Mouse (Mus musculus): ENCODE results near the gene Dedd2. TPM values are rescaled to one million over a fixed set of nuclear protein-coding genes. Genes with fewer than 3 reads are reported as not detected.
A peak's percentile ranks its signal among the peaks of the same experiment; 100 is the strongest.

The Dedd2 gene
- polyA plus RNA-seq, 1 experiment, result 12.7 TPM

DNA sequence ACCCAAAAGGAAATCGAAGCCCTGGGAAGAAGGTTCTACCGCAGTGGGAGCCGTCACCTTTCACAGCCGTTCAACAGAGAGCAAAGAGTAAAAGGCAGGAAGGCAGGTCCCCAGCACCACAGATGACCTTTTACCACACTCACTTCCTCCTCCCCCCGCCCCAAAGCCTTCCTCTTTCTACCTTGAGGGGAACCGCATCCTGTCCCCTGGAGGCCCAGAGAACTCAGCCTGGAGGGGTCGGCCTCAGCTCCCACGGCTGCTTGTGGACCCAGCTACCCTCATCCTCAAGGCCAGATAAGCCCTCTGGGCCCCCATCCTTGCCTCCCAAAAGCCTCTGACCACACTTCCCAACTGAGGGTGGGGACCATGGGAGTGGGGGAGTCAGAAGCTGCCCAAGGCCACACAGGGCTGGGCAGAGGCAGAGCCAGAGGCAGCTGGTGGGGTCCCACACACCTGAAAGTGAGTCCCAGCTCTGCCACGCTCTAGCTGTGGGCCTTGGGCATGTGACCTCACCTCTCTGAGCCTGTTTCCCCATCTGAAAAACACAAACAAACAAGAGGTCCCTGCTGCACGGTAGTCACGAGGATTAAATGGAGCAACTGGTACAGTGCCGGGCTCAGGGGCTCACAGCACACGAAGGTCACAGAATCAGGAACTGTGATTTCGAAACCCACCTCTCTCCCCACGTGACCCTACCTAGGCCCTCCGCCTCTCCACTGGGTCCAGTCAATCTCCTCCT is 14.9 kb downstream of the Dedd2 start:
- Histone ChIP-seq H3K27ac (ENCODE audit: insufficient read depth, low read depth, low read length) (no peak overlapping the region), H3K4me1 (ENCODE audit: control insufficient read depth, insufficient read depth, low read length) (peaks cover 13% of the 10 kb centered on the region), H3K4me3 (ENCODE audit: insufficient read depth, low read length) (no peak overlapping the region)
- TF ChIP-seq POLR2A (IDR thresholded peaks at IDR 0.05; ENCODE audit: borderline replicate concordance, low read depth, low read length) (no peak), CTCF (IDR thresholded peaks at IDR 0.05; ENCODE audit: low read depth, low read length) (no peak)

DNA sequence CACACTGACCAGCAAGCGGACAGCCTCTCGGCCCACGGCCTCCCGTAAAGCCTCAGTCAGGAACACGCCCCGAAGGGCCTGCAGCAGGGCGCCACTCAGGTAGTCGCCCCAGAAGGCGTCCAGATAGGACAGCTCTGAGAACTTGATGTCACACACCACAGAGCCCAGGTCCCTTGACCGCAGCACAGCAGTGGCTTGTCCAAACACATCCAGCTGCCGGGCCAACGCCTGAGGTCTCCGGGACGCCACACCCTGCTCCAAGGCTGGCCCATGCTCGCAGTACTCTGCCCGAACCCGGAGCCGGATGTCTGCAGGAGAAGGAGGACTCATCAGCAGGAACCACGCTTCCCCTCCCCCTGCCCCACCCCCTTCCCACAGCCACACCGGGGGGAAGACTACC is 16.8 kb downstream of the Dedd2 start:
- no peak overlapping the region for H3K27ac ChIP-seq (ENCODE audit: insufficient read depth, low read depth, low read length)
- no peak overlapping the region for H3K4me3 ChIP-seq (ENCODE audit: insufficient read depth, low read length)
- H3K4me1 ChIP-seq (ENCODE audit: control insufficient read depth, insufficient read depth, low read length), result peaks cover 13% of the 10 kb centered on the region
- TF ChIP-seq CTCF (IDR thresholded peaks at IDR 0.05; ENCODE audit: low read depth, low read length) (no peak), POLR2A (IDR thresholded peaks at IDR 0.05; ENCODE audit: borderline replicate concordance, low read depth, low read length) (no peak)

DNA sequence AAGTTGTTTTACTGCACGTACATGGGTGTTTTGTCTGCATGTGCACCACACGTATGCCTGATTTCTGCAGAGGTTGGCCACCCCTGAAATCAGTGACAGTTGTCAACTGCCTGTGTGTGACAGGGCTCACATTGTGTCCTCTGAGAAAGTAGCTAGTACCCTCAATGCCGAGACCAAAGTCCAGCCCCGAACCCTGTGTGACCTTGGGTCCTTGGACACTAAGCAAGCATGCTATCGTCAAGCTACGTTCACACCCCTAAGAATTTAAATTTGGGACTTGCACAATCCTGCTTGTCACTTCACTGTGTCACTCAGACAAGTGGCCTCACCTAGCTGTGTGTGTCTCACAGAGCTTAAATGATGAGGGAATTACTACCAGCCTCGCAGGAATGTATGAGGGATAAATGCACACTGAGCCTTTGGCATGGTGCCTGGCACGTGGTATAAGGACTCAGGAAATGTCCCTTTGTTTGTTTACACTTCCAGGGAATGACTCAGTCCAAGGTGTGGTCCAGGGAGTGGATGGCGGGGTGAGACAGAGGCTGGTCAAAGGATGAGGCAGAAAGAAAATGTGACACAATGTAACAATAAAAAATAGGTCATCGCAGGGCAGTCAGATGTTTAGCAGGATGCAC is 22.9 kb downstream of the Dedd2 start:
- Histone ChIP-seq H3K4me3 (ENCODE audit: insufficient read depth, low read length) (no peak overlapping the region), H3K4me1 (ENCODE audit: control insufficient read depth, insufficient read depth, low read length) (no peaks in the 10 kb centered on the region), H3K27ac (ENCODE audit: insufficient read depth, low read depth, low read length) (no peak overlapping the region)
- TF ChIP-seq CTCF (IDR thresholded peaks at IDR 0.05; ENCODE audit: low read depth, low read length), result no peak
- TF ChIP-seq POLR2A (IDR thresholded peaks at IDR 0.05; ENCODE audit: borderline replicate concordance, low read depth, low read length), result no peak

DNA sequence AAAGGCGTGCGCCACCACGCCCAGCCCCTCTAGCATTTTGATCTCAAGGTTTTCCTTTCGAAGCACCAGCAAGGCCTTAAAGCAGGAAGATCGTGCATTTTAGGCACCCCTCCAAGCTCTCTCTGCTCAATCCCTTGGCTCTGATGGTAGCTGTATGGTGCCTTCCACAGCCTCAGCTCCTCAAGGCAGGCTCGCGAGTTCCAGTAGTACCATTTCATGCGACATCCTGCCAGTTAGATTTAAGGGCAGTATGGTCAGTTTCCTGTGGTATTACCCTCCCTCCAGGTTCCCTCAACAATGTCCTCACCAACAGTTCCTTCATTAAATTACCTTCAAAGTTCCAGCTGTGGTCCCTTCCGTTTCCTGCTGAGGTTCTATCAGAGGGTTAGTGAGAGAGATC is 24.3 kb downstream of the Dedd2 start:
- no peak for TF ChIP-seq POLR2A (IDR thresholded peaks at IDR 0.05; ENCODE audit: borderline replicate concordance, low read depth, low read length)
- TF ChIP-seq CTCF (IDR thresholded peaks at IDR 0.05; ENCODE audit: low read depth, low read length), result no peak
- Histone ChIP-seq H3K4me3 (ENCODE audit: insufficient read depth, low read length) (no peak overlapping the region), H3K4me1 (ENCODE audit: control insufficient read depth, insufficient read depth, low read length) (no peaks in the 10 kb centered on the region), H3K27ac (ENCODE audit: insufficient read depth, low read depth, low read length) (no peak overlapping the region)

DNA sequence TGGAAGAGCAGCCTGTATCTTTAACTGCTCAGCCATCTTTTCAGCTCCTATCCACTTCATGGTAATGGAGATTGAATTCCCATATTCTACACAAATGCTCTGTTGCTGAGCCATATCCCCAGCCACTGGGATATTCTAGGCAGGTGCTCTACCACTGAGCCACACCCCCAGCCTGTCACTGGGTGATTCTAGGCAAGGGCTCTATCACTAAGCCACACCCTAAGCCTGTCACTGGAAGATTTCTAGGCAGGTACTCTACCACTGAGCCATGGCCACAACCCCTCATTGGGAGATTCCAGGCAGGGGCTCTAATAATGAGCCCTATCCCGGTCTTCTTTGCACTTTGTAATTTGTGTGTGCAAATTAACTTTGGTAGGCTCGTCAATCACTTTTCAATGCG is 25.3 kb downstream of the Dedd2 start:
- no peak overlapping the region for H3K27ac ChIP-seq (ENCODE audit: insufficient read depth, low read depth, low read length)
- no peak for TF ChIP-seq CTCF (IDR thresholded peaks at IDR 0.05; ENCODE audit: low read depth, low read length)
- no peak for TF ChIP-seq POLR2A (IDR thresholded peaks at IDR 0.05; ENCODE audit: borderline replicate concordance, low read depth, low read length)
- H3K4me1 ChIP-seq (ENCODE audit: control insufficient read depth, insufficient read depth, low read length), result no peaks in the 10 kb centered on the region
- H3K4me3 ChIP-seq (ENCODE audit: insufficient read depth, low read length), result no peak overlapping the region

DNA sequence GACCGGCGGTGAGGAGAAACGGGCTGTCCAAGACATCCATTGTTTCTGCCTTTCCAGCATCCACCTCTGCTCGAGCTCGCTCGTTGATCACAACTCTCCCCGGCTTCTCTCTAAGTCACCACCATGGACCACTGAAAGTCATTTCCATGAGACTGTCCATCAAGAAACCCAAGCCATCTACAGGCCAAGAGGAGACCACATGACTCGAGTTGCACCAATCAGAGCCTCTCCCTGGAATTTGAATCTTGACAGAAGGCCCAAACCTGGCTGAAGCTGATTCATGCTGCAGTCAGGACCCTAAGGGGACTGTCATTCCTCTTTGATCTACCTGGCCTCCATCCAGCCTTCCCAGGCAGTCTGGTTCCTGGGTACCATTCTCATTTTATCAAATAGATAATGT is 28.3 kb downstream of the Dedd2 start:
- H3K4me3 ChIP-seq (ENCODE audit: insufficient read depth, low read length), result no peak overlapping the region
- H3K27ac ChIP-seq (ENCODE audit: insufficient read depth, low read depth, low read length), result no peak overlapping the region
- TF ChIP-seq POLR2A (IDR thresholded peaks at IDR 0.05; ENCODE audit: borderline replicate concordance, low read depth, low read length), result no peak
- TF ChIP-seq CTCF (IDR thresholded peaks at IDR 0.05; ENCODE audit: low read depth, low read length), result no peak
- H3K4me1 ChIP-seq (ENCODE audit: control insufficient read depth, insufficient read depth, low read length), result no peaks in the 10 kb centered on the region

DNA sequence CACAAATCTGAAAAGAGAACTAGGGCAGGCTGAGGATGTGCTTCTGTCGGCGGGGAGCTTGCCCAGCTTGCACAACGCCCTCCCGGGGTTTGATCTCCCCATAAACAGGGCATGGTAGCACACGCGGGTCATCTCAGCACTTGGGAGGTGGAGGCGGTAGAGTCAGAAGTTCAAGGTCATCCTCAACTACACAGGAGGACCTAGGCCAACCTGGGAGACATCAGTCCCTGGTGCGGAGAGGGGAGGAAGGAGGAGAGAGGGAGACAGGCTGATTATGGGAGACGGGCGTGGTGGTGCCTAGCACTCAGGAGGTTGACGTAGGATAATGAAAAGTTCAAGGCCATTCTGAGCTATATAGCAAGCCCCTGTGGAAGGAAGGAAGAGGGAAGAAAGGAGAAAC is 29.6 kb downstream of the Dedd2 start:
- TF ChIP-seq POLR2A (IDR thresholded peaks at IDR 0.05; ENCODE audit: borderline replicate concordance, low read depth, low read length) (no peak), CTCF (IDR thresholded peaks at IDR 0.05; ENCODE audit: low read depth, low read length) (no peak)
- no peak overlapping the region for H3K27ac ChIP-seq (ENCODE audit: insufficient read depth, low read depth, low read length)
- H3K4me3 ChIP-seq (ENCODE audit: insufficient read depth, low read length), result no peak overlapping the region
- H3K4me1 ChIP-seq (ENCODE audit: control insufficient read depth, insufficient read depth, low read length), result no peaks in the 10 kb centered on the region

DNA sequence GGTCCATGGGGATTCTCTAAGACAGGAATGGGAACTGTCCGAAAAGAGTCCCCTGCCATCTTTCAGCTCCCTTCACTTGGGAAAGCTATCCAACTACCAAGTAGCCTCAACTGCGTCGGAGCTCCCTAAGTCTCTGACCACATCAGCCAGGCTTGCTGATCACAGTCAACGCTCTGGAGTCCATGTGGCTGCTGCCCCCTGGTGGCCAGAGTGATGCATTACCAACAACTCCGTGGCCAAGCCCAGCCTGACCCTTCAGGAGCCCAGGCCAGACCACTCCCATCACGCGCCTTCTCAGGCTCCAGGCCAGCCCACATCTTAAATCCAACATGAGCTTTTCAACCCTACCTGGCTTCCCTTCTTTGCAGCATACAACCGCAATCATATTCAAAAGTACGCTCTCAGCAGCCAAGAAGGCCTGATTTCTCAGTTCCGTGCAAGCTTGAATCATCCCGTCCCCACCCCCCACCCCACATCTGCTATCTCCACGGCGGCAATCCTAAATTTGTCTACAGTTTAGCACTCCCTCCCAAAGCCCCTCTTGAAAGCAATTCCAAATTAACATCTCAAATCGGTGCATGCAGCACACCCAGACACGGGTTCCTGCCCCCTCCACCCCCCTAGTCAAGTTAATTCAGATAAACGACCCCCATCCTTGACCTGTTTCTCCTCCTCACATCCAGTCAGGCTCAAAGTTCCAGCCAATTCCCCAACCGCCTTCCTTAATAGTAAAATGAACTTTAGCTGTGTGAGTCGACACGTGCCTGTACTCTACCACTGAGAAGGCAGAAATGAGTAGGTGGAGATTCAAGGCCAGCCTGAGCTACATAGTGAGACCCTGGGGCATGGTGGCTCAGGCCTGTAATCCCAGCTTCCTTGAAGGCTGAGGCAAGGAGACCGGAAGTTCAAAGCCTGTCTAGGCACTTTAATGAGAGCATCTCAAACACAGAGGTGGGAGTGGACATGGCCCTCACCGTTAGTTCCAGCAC is 32.5 kb downstream of the Dedd2 start:
- Histone ChIP-seq H3K27ac (ENCODE audit: insufficient read depth, low read depth, low read length) (no peak overlapping the region), H3K4me1 (ENCODE audit: control insufficient read depth, insufficient read depth, low read length) (no peaks in the 10 kb centered on the region), H3K4me3 (ENCODE audit: insufficient read depth, low read length) (no peak overlapping the region)
- TF ChIP-seq CTCF (IDR thresholded peaks at IDR 0.05; ENCODE audit: low read depth, low read length) (peak; percentile 77), POLR2A (IDR thresholded peaks at IDR 0.05; ENCODE audit: borderline replicate concordance, low read depth, low read length) (no peak)

DNA sequence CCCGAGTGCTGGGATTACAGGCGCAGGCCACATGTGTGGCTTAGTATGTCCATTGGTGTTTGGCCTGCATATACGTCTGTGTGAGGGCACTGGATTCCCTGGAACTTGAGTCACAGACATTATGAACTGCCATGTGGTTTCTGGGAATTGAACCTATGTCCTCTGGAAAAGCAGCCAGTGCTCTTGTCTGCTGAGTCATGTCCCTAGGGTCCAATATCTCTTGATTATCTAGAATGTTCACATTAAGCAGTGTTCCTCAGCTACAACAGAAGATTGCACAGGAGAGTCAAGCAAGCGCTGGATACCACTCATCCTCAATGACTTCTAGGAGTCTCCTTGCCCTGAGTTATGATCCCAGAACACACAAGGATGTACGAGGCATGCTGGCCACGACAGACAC is 36.3 kb downstream of the Dedd2 start:
- Histone ChIP-seq H3K4me1 (ENCODE audit: control insufficient read depth, insufficient read depth, low read length) (no peaks in the 10 kb centered on the region; the same call in 1 of the 2 replicates), H3K4me3 (ENCODE audit: insufficient read depth, low read length) (no peak overlapping the region), H3K27ac (ENCODE audit: insufficient read depth, low read depth, low read length) (no peak overlapping the region)
- TF ChIP-seq CTCF (IDR thresholded peaks at IDR 0.05; ENCODE audit: low read depth, low read length) (no peak), POLR2A (IDR thresholded peaks at IDR 0.05; ENCODE audit: borderline replicate concordance, low read depth, low read length) (no peak)
